Mouse (Mus musculus) liver, postnatal 0 days (tissue): ENCODE results near the gene Ppp1r14b.

ENCODE experiments used
- CTCF ChIP-seq: sonication (generic); IDR thresholded peaks from 2 replicates; pipeline ENCODE4 v1.5.1; 2016; ENCODE audit warnings: antibody characterized with exemption, low read depth
- EP300 ChIP-seq: IDR thresholded peaks from 2 replicates; pipeline ENCODE4 v1.6.1; 2016; ENCODE audit warnings: antibody characterized with exemption, low read depth, mild to moderate bottlenecking

- TF ChIP-seq CTCF (no peak), EP300 (no peak)
These were observed 6.7 kb downstream of the Ppp1r14b start for GRCm38 (mm10) chr19:6981465-6981864.
